Mouse (Mus musculus): ENCODE measurements at regions not wholly inside any gene's neighbourhood (a gene's known extent, or its start where the extent isn't known, plus 50 kb on each side); places are given as distances from the start of the nearest gene placed in this dataset.

- no peak for TF ChIP-seq POLR2A (IDR thresholded peaks at IDR 0.05; ENCODE audit: borderline replicate concordance, extremely low read depth, low read depth, low read length)
- no peak for TF ChIP-seq CTCF (IDR thresholded peaks at IDR 0.05; ENCODE audit: insufficient read depth, low read length)
Measured at GRCm38 (mm10) chr12:7430981-7431380, 546.5 kb upstream of the Apob start.
